Mouse (Mus musculus) limb, embryonic 13.5 days (tissue): ENCODE data around the gene Ssb. TPM values are rescaled to one million over a fixed set of nuclear protein-coding genes. Genes with fewer than 3 reads are reported as not detected.
A peak's percentile ranks its signal among the peaks of the same experiment; 100 is the strongest.

Experiments
- ATAC-seq: fragments of 200-750 bp; cut with Nextera tagmentation; 2 replicates; pipeline ENCODE4 v1.8.0; 2017; ENCODE audit warnings: low read depth, moderate number of reproducible peaks, moderate TSS enrichment; ENCODE audit not compliant: low FRiP score
- H3K27ac ChIP-seq: fragments of 300-500 bp; sonication (generic); 2 replicates; pipeline ENCODE4 v1.5.1; 2015; ENCODE audit warnings: inconsistent platforms, mild to moderate bottlenecking, moderate library complexity
- H3K27me3 ChIP-seq: fragments of 300-500 bp; sonication (generic); 2 replicates; pipeline ENCODE4 v1.6.1; 2015; ENCODE audit warnings: mild to moderate bottlenecking, inconsistent platforms
- H3K36me3 ChIP-seq: fragments of 300-500 bp; sonication (generic); 2 replicates; pipeline ENCODE4 v1.6.1; 2015; ENCODE audit warnings: inconsistent platforms, mild to moderate bottlenecking, moderate library complexity
- H3K4me1 ChIP-seq: fragments of 300-500 bp; sonication (generic); 2 replicates; pipeline ENCODE4 v1.6.1; 2015; ENCODE audit warnings: inconsistent platforms
- H3K4me2 ChIP-seq: fragments of 300-500 bp; sonication (generic); replicated peaks from 2 replicates; pipeline ENCODE4 v1.6.1; 2015; ENCODE audit warnings: inconsistent platforms, mild to moderate bottlenecking, moderate library complexity
- H3K4me3 ChIP-seq: fragments of 300-500 bp; sonication (generic); 2 replicates; pipeline ENCODE4 v1.5.1; 2015; ENCODE audit warnings: moderate library complexity, mild to moderate bottlenecking, inconsistent platforms
- H3K9ac ChIP-seq: fragments of 300-500 bp; sonication (generic); 2 replicates; pipeline ENCODE4 v1.6.1; 2015; ENCODE audit warnings: mild to moderate bottlenecking, inconsistent platforms
- H3K9me3 ChIP-seq: fragments of 300-500 bp; sonication (generic); 2 replicates; pipeline ENCODE4 v1.6.1; 2016; ENCODE audit warnings: inconsistent platforms
- WGBS: fragments of 180-500 bp; shearing (Covaris S2); methylation state at CpG from one replicate; pipeline ENCODE4 v1.1.7; 2015; 5-methylcytosine and 5-hydroxymethylcytosine counted together
- polyA plus RNA-seq: library from polyadenylated mRNA; unstranded; fragments of >200 nt; fragmentation: Nextera tagmentation; extraction: Ambion mirVana; gene quantifications from 2 replicates; pipeline ENCODE4 v1.2.1, GENCODE M21; 2015

Ssb gene
- polyA plus RNA-seq: 379 and 400 TPM in 2 replicates

DNA sequence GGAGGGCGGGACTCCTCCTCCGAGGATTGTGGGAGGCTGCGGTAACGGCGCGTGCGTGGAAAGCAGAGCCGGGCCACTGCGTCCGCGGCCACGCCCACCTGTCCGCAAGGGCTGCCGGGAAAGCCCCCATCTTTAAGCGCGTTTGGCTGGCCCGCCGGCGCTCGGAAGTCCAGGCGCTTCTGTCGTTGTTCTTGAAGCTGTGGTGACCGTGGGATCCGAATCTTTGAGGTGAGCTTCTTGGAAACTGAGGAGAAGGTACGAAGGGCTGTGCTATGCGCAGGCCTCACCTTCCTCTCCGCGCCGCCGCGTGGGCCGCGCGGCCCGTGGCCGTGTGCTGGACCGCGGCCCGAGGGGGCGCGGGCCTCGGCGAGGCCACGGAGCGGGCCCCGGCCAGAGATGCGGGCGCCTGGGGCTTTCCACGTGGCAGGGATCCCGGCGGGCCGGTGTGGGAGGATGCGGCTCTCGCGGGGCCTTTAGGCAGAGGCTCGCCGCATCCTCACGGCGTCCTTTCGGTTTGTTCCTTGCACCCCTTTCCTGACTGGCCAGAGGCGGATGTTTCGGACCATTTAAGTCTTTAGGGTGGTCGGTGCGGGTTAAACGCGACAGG, at the start of gene Ssb:
Gene Ssb (plus strand): TSS at position 78 of the 607 bp plus-strand sequence.
- Histone ChIP-seq H3K9me3 (no peaks in the 10 kb centered on the region), H3K4me3 (peak within 1 kb of the TSS; percentile 99), H3K4me2 (peak within 1 kb of the TSS; percentile 86), H3K4me1 (peaks cover 15% of the 10 kb centered on the region), H3K27me3 (no peaks in the 10 kb centered on the region), H3K27ac (peak within 1 kb of the TSS; percentile 92), H3K36me3 (peaks cover 18% of the 10 kb centered on the region), H3K9ac (peak within 1 kb of the TSS; percentile 100)
- ATAC-seq: peak; percentile 96
- under 1% methylated on average over 65 of the region's 66 CpGs for WGBS

DNA sequence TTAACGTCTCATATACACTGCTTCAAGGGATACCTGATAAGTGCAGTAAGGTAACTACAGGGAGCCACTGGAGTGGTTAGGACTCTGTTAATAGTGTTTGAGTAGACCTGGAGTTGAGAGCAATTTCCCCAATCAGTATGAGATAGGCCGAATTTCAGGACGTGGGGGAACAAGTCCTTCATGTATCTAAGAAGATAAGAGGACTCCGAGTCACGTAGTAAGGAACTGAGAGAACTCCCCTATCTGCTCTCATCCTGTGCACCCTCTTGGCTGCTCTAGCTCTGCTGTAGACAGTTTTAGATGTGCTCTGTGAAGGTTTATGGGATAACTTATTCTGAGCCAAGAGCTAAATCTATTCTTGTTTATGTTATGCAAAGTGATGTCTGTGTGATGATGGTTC, 44.8 kb upstream of the Ssb start:
- Histone ChIP-seq H3K4me3 (no peak overlapping the region), H3K9me3 (no peaks in the 10 kb centered on the region), H3K27ac (no peak overlapping the region), H3K36me3 (no peaks in the 10 kb centered on the region), H3K9ac (no peak overlapping the region), H3K4me2 (no peak overlapping the region), H3K27me3 (no peaks in the 10 kb centered on the region), H3K4me1 (peaks cover 2% of the 10 kb centered on the region)
- no peak for ATAC-seq
- 78% methylated on average over 5 of the region's 5 CpGs for WGBS

GRCm38 (mm10) chr2:69818350-69819085, 42.8 kb upstream of the Ssb start:
- H3K27ac ChIP-seq: no peak overlapping the region
- H3K9me3 ChIP-seq: no peaks in the 10 kb centered on the region
- H3K4me3 ChIP-seq: no peak overlapping the region
- no peak overlapping the region for H3K9ac ChIP-seq
- H3K4me1 ChIP-seq: peaks cover 4% of the 10 kb centered on the region
- no peak for ATAC-seq
- WGBS: 76% methylated on average over 9 of the region's 9 CpGs
- H3K36me3 ChIP-seq: no peaks in the 10 kb centered on the region
- H3K4me2 ChIP-seq: no peak overlapping the region
- H3K27me3 ChIP-seq: no peaks in the 10 kb centered on the region

DNA sequence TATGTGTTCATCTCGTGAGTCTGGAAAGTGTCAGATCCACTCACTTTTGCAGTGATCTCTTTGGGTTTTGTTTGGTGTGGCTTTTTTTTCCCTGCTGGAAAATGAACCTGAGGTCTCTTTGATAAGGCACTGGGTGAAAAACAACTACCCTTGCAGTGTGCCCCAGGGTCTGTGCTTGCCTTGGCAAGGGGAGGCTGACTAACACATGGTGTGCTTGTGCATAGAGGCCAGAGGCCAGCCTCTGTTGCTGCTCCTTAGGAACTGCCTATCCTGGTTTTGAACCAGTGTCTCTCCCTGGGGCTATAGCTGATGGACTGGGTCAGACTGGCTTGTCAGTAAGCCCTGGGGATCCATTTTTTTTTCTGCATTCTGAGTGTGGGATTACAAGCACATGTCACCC, 41.2 kb upstream of the Ssb start:
- WGBS: 63% methylated on average over 1 of the region's 1 CpGs
- Histone ChIP-seq H3K4me2 (no peak overlapping the region), H3K27me3 (no peaks in the 10 kb centered on the region), H3K9me3 (no peaks in the 10 kb centered on the region), H3K4me3 (no peak overlapping the region), H3K27ac (no peak overlapping the region), H3K36me3 (peaks cover 7% of the 10 kb centered on the region; the same call in 1 of the 2 replicates), H3K4me1 (peaks cover 15% of the 10 kb centered on the region), H3K9ac (no peak overlapping the region)
- no peak for ATAC-seq

GRCm38 (mm10) chr2:69821711-69822110, 39.7 kb upstream of the Ssb start, which contains the start of gene Klhl23:
TSS of gene Klhl23 (plus strand) at chr2:69821944.
- Histone ChIP-seq H3K9ac (peak within 1 kb of the TSS; percentile 95), H3K27me3 (no peaks in the 10 kb centered on the region), H3K4me3 (peak within 1 kb of the TSS; percentile 87), H3K9me3 (no peaks in the 10 kb centered on the region), H3K4me1 (peaks cover 15% of the 10 kb centered on the region), H3K36me3 (peaks cover 17% of the 10 kb centered on the region), H3K4me2 (peak within 1 kb of the TSS; percentile 71), H3K27ac (peak within 1 kb of the TSS; percentile 96)
- 7% methylated on average over 8 of the region's 8 CpGs for WGBS
- no peak; the same call in 1 of the 2 replicates for ATAC-seq

- H3K27ac ChIP-seq: peak overlapping the region; percentile 96
- peaks cover 15% of the 10 kb centered on the region for H3K4me1 ChIP-seq
- ATAC-seq: peak; percentile 67
- H3K36me3 ChIP-seq: peaks cover 19% of the 10 kb centered on the region
- no peaks in the 10 kb centered on the region for H3K27me3 ChIP-seq
- peak overlapping the region; percentile 71 for H3K4me2 ChIP-seq
- WGBS: under 1% methylated on average over 67 of the region's 80 CpGs
- H3K4me3 ChIP-seq: peak overlapping the region; percentile 87
- H3K9ac ChIP-seq: peak overlapping the region; percentile 95
- no peaks in the 10 kb centered on the region for H3K9me3 ChIP-seq
Measured at GRCm38 (mm10) chr2:69822361-69823128, 38.8 kb upstream of the Ssb start.

DNA sequence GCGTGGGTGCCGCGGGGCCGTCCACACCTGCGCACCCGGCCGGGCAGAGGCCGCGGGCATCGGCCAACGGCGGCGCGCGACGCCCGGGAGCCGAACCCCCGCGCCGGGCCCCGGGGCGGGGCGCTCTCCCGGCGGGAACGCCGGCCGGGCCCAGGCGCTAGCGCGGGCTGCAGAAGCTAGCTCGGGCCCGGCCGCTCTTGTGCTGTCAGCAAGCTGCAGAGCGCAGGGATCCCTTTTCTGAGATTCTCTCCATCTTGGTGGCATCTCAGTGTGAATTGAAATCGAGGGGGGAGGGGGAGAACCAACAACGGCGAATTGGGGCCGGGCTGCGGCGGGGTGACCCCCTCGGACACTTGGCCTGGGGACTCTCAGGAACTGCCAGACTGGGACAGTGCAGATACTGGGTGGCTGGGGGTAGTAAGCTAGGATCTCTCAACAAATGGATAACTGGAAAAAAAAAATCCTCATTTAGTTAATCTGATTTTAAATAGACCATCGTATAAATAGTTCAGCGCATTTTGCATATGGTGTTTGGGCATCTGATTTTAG, 38.2 kb upstream of the Ssb start:
- H3K4me3 ChIP-seq: peak overlapping the region; percentile 87
- whole genome bisulfite sequencing: 2% methylated on average over 45 of the region's 45 CpGs
- H3K9ac ChIP-seq: peak overlapping the region; percentile 95
- H3K4me1 ChIP-seq: peaks cover 15% of the 10 kb centered on the region
- ATAC-seq: peak; percentile 79
- H3K4me2 ChIP-seq: peak overlapping the region; percentile 71
- H3K9me3 ChIP-seq: no peaks in the 10 kb centered on the region
- H3K27me3 ChIP-seq: no peaks in the 10 kb centered on the region
- H3K27ac ChIP-seq: peak overlapping the region; percentile 96
- peaks cover 22% of the 10 kb centered on the region for H3K36me3 ChIP-seq

DNA sequence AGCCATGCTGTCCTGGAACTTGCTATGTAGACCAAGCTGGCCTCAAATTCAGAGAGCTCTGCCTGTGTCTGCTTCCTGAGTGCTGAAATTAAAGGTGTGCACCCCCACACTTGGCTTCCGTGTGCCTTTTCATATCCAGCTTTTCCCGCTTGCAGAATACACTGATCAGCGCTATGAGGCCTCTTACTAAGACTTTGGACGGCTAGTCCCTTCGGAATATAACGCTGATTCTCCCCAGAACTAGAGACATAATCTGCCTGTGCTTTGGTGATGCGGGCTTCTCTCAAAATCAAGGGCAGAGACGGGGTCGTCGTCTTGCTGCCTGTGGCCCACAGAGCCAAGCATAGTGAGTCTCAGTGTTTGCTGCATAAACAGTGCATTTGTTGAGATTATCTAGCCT, 35.5 kb upstream of the Ssb start:
- 90% methylated on average over 10 of the region's 10 CpGs for WGBS
- Histone ChIP-seq H3K4me3 (no peak overlapping the region), H3K27ac (no peak overlapping the region), H3K36me3 (peaks cover 45% of the 10 kb centered on the region), H3K27me3 (no peaks in the 10 kb centered on the region), H3K4me1 (peaks cover 15% of the 10 kb centered on the region), H3K9me3 (no peaks in the 10 kb centered on the region), H3K4me2 (no peak overlapping the region), H3K9ac (no peak overlapping the region)
- ATAC-seq: no peak

DNA sequence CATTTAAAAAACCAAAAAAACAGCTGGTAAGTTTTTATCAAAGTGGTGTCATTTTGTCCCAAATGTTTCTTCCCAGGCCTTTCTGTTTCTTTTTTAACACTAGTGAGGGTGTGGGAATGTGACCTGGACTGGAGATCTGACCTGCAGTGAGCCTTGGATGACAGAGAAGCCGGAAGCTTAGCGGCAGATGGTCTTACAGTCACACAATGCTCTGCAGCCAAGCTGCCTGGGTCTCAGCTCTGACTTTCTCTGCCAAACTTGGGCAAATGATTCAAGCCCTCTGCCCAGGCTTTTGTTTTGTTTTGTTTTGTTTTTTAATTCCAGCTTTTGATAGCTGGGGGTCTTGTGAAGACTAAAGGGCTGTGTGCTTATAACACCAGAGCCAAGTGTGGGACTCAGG, 35.0 kb upstream of the Ssb start:
- Histone ChIP-seq H3K4me1 (peaks cover 14% of the 10 kb centered on the region), H3K27ac (0 out of 2 replicates have a peak overlapping the region, but pooled peaks have one; percentile 11), H3K4me3 (no peak overlapping the region), H3K4me2 (no peak overlapping the region), H3K9ac (no peak overlapping the region), H3K9me3 (no peaks in the 10 kb centered on the region), H3K36me3 (peaks cover 50% of the 10 kb centered on the region), H3K27me3 (no peaks in the 10 kb centered on the region)
- 85% methylated on average over 2 of the region's 2 CpGs for WGBS
- ATAC-seq: no peak

- H3K4me3 ChIP-seq: no peak overlapping the region
- H3K9me3 ChIP-seq: no peaks in the 10 kb centered on the region
- WGBS: 31% methylated on average over 7 of the region's 7 CpGs
- peaks cover 63% of the 10 kb centered on the region for H3K36me3 ChIP-seq
- H3K4me2 ChIP-seq: no peak overlapping the region
- H3K27ac ChIP-seq: no peak overlapping the region
- H3K27me3 ChIP-seq: no peaks in the 10 kb centered on the region
- H3K4me1 ChIP-seq: peaks cover 10% of the 10 kb centered on the region; the same call in 1 of the 2 replicates
- ATAC-seq: no peak
- 0 out of 2 replicates have a peak overlapping the region, but pooled peaks have one; percentile 8 for H3K9ac ChIP-seq
Measured at GRCm38 (mm10) chr2:69828031-69828430, 33.3 kb upstream of the Ssb start.

DNA sequence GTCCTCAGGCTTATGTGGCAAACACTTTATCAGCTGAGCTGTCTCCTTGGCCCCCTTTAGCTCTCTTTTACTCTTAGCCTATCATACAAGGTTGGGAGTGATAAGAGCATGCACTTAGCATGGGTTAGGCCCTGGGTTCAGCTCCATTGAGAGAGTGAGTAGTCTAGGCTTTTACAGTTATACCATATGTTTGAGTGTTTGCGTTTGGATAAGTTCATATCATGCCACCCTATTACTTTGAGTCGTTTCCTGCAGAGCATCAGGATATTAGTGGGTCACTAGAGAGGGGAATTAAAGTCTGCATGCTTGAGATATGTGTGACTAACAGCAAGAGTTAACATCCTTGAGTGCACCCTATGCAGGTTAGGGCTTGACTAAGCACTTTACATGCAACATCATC, 31.7 kb upstream of the Ssb start:
- no peaks in the 10 kb centered on the region for H3K27me3 ChIP-seq
- H3K4me3 ChIP-seq: no peak overlapping the region
- no peak overlapping the region for H3K27ac ChIP-seq
- no peaks in the 10 kb centered on the region for H3K9me3 ChIP-seq
- 91% methylated on average over 2 of the region's 2 CpGs for WGBS
- no peak overlapping the region for H3K9ac ChIP-seq
- H3K36me3 ChIP-seq: peaks cover 76% of the 10 kb centered on the region
- no peaks in the 10 kb centered on the region for H3K4me1 ChIP-seq
- no peak for ATAC-seq
- no peak overlapping the region for H3K4me2 ChIP-seq

- no peaks in the 10 kb centered on the region for H3K27me3 ChIP-seq
- H3K4me1 ChIP-seq: no peaks in the 10 kb centered on the region
- no peaks in the 10 kb centered on the region for H3K9me3 ChIP-seq
- H3K4me2 ChIP-seq: no peak overlapping the region
- peaks cover 75% of the 10 kb centered on the region for H3K36me3 ChIP-seq
- H3K4me3 ChIP-seq: no peak overlapping the region
- ATAC-seq: no peak
- 85% methylated on average over 8 of the region's 8 CpGs for WGBS
- H3K9ac ChIP-seq: no peak overlapping the region
- H3K27ac ChIP-seq: no peak overlapping the region
Measured at GRCm38 (mm10) chr2:69830116-69830515, 31.2 kb upstream of the Ssb start.
